Mouse (Mus musculus): ENCODE measurements around the gene Zfyve28. TPM values are rescaled to one million over a fixed set of nuclear protein-coding genes. Genes with fewer than 3 reads are reported as not detected.

Gene Zfyve28
- under 1 TPM; 0.68 to 0.83 TPM for total RNA-seq (2021)

- intact Hi-C loops (cut with DNase I): no loop called here
- DNase-seq: peak; percentile 62 to 63
Measured at GRCm38 (mm10) chr5:34288154-34288716, at the start of gene Zfyve28, which contains the start of gene Cfap99. Gene Zfyve28, minus strand, starts transcription at chr5:34288449. Gene Cfap99, plus strand, starts transcription at chr5:34288600.

GRCm38 (mm10) chr5:34336775-34337450 is 48.7 kb upstream of the Zfyve28 start:
- intact Hi-C loops (cut with DNase I): loop anchor here (2.0 kb wide), 1 partner anchor 32 kb away; the partner anchor contains the start of gene Fam193a
- peak; percentile 39 to 43 for DNase-seq

GRCm38 (mm10) chr5:34336097-34336774 is 48.0 kb upstream of the Zfyve28 start, which contains the start of gene Rnf4:
Gene Rnf4, plus strand, starts transcription at chr5:34336289.
- intact Hi-C loops (cut with DNase I): loop anchor here (2.0 kb wide), 1 partner anchor 33 kb away; the partner anchor contains the start of gene Fam193a
- peak; percentile 98 for DNase-seq

GRCm38 (mm10) chr5:34335539-34336096 is 47.4 kb upstream of the Zfyve28 start:
- DNase-seq: no peak
- intact Hi-C loops (cut with DNase I): loop anchor here (2.0 kb wide), 1 partner anchor 33 kb away; the partner anchor contains the start of gene Fam193a

- DNase-seq: no peak
- intact Hi-C loops (cut with DNase I): no loop called here
Measured at GRCm38 (mm10) chr5:34334081-34334480, 45.8 kb upstream of the Zfyve28 start.

GRCm38 (mm10) chr5:34330136-34330535 is 41.9 kb upstream of the Zfyve28 start:
- intact Hi-C loops (cut with DNase I): no loop called here
- DNase-seq: no peak

GRCm38 (mm10) chr5:34326875-34327576 is 38.8 kb upstream of the Zfyve28 start:
- intact Hi-C loops (cut with DNase I): no loop called here
- DNase-seq: peak; percentile 6 to 7

GRCm38 (mm10) chr5:34326249-34326691 is 38.0 kb upstream of the Zfyve28 start:
- DNase-seq: no peak
- intact Hi-C loops (cut with DNase I): no loop called here

- intact Hi-C loops (cut with DNase I): no loop called here
- no peak for DNase-seq
Measured at GRCm38 (mm10) chr5:34325286-34325685, 37.0 kb upstream of the Zfyve28 start.

GRCm38 (mm10) chr5:34321236-34321635 is 33.0 kb upstream of the Zfyve28 start:
- no peak for DNase-seq
- intact Hi-C loops (cut with DNase I): no loop called here

- intact Hi-C loops (cut with DNase I): no loop called here
- no peak for DNase-seq
Measured at GRCm38 (mm10) chr5:34319491-34320034, 31.3 kb upstream of the Zfyve28 start.

GRCm38 (mm10) chr5:34309016-34309415 is 20.8 kb upstream of the Zfyve28 start:
- intact Hi-C loops (cut with DNase I): no loop called here
- DNase-seq: no peak

- intact Hi-C loops (cut with DNase I): no loop called here
Measured at GRCm38 (mm10) chr5:34302377-34302776, 14.1 kb upstream of the Zfyve28 start.

GRCm38 (mm10) chr5:34298937-34299535 is 10.8 kb upstream of the Zfyve28 start:
- no peak for DNase-seq
- intact Hi-C loops (cut with DNase I): no loop called here

More at GRCm38 (mm10) chr5:34302377-34302776, 14.1 kb upstream of the Zfyve28 start:
- no peak for DNase-seq

GRCm38 (mm10) chr5:34298061-34298460 is 9.8 kb upstream of the Zfyve28 start:
- intact Hi-C loops (cut with DNase I): no loop called here

GRCm38 (mm10) chr5:34295141-34295540 is 6.9 kb upstream of the Zfyve28 start:
- DNase-seq: no peak
- intact Hi-C loops (cut with DNase I): no loop called here

More at GRCm38 (mm10) chr5:34298061-34298460, 9.8 kb upstream of the Zfyve28 start:
- no peak for DNase-seq

- DNase-seq: no peak
- intact Hi-C loops (cut with DNase I): no loop called here
Measured at GRCm38 (mm10) chr5:34294696-34295095, 6.4 kb upstream of the Zfyve28 start.

- intact Hi-C loops (cut with DNase I): no loop called here
- DNase-seq: no peak
Measured at GRCm38 (mm10) chr5:34293363-34293762, 5.1 kb upstream of the Zfyve28 start.

GRCm38 (mm10) chr5:34289286-34289685 is 1.0 kb upstream of the Zfyve28 start:
- intact Hi-C loops (cut with DNase I): no loop called here
- no peak for DNase-seq

GRCm38 (mm10) chr5:34287838-34288145 is 457 bp downstream of the Zfyve28 start:
- DNase-seq: no peak
- intact Hi-C loops (cut with DNase I): no loop called here
